Mouse (Mus musculus) heart, adult 11 months (tissue): ENCODE results near the gene Vmp1.
A peak's percentile ranks its signal among the peaks of the same experiment; 100 is the strongest.

Experiments used
- DNase-seq: peaks from one replicate; pipeline ENCODE4 v3.0.0; 2022

Gene Vmp1

DNA sequence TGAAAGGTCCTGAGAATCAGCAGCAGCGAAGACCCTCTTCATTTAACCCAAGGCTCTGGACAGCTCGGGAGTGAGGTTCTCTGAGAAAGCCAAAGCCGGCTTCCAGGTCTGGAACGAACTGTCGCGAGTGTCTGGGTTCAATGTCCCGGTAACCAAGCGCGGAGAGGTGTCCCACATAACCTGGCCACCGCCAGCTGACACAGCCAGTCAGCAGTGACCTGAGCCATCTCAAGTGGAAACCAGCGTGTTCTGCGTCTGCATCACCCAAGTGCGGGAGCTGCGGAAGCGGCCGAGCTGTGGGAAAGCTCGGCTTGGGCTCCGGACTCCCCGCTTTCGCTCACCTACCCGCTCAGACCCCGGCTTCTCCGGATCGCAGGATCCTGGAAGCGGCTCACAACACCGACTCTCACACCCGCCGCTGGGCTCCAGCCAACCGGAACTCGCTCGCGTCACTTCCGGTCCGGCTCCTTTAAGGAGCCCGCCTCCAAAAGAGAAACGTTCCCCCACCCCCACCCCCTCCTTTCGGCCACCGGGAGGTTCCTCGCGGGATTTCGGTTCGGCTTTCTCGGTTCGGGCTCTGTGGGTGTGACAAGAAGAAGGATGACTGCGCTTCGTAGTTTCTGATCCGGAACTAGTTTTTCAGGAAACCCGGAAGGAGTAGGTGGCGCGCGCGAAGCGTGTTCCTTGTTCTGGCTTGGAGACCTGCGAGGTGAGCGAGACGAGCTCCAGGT lies at the start of gene Vmp1, which contains the start of gene Ptrh2:
Gene Vmp1, minus strand, starts transcription at position 442 of the 731 bp plus-strand sequence.
Gene Ptrh2, plus strand, starts transcription at position 591 of the 731 bp plus-strand sequence.
- DNase-seq = peak; percentile 99

DNA sequence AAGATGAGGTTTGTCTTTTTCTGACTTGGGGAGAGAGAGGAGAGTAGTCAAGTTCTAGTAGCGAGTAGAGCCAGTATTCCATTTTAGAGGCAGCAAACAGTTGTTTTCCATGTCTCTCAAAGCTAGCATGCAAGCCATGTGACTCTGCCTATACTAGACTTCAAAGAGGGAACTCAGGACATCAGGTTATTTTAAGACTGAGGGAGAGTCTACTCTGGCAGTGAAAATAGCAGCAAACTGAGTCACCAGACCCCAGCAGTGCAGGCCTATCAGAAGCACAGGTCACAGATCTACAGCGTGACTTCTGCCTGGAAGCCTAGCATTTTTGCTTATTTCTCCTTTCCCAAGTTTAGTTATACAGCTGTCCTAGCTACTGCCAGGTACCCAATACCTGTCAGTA lies 47.8 kb upstream of the Vmp1 start:
- DNase-seq = peak; percentile 96

DNA sequence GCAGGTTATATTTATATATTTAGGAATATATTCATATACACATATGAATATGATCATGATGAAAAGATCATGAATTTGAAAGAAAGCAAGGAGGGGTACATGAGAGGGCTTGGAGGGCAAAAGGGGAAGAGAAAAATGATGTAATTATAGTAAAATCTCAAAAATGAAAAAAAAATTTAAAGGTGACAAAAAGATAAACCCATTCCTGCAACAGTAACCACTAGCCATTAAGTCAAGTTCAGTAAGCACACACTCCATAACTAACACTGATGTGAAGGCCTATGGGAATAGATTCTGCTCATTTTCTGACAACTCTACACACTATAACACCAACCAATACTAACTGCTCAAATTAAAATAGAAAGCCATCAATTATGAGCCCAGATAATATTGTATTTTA lies 42.0 kb upstream of the Vmp1 start:
- DNase-seq = no peak

GRCm38 (mm10) chr11:86724982-86725381 lies 41.3 kb upstream of the Vmp1 start:
- DNase-seq = peak; percentile 83

- DNase-seq = no peak
These were observed 40.4 kb upstream of the Vmp1 start for GRCm38 (mm10) chr11:86724004-86724403.

GRCm38 (mm10) chr11:86719390-86719789 lies 35.8 kb upstream of the Vmp1 start:
- peak; percentile 91 for DNase-seq

GRCm38 (mm10) chr11:86718369-86718768 lies 34.7 kb upstream of the Vmp1 start:
- peak; percentile 19 for DNase-seq

GRCm38 (mm10) chr11:86717306-86718065 lies 33.9 kb upstream of the Vmp1 start:
- DNase-seq = peak; percentile 74

- DNase-seq = peak; percentile 82
These were observed 31.0 kb upstream of the Vmp1 start for GRCm38 (mm10) chr11:86714606-86715005.

DNA sequence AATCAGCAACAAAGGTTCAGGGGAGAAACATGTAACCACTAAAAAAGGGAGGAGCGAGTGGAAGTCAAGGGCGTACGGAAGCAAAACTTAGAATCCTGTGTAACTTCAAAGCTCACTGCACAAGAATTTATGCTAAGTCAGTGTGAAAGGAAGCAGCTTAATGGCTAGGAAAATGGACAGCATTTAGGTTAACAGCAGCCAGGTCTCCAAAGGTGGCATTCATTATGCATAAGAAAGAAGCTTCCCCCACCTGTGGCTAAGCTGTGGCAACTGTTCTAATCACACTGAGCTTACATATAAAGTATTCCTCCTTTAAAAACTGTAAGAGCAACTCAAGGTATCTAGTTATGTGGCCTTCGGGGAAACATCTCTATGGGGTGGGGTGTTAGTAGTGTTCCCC lies 17.5 kb upstream of the Vmp1 start:
- peak; percentile 19 for DNase-seq

DNA sequence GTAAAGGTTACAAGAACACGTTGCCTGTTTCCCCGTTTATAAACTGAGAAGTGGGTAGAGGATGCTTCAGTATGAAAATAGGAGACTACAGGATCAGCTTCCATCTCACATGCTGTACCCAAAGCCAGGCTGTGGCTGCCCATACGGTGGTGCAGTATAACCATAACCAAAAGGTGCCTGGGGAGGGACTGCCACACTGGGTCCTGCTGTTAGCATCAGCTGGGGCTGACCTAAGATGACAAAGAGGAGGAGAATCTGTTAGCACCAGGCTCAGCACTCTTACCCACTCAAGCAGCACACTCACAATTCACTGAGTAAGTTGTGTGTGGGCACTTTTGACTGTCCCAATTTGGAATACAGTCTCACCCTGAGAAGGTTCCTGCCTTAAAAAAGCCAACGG lies 11.8 kb upstream of the Vmp1 start:
- DNase-seq = peak; percentile 61

GRCm38 (mm10) chr11:86692546-86692945 lies 8.9 kb upstream of the Vmp1 start:
- DNase-seq = peak; percentile 61

DNA sequence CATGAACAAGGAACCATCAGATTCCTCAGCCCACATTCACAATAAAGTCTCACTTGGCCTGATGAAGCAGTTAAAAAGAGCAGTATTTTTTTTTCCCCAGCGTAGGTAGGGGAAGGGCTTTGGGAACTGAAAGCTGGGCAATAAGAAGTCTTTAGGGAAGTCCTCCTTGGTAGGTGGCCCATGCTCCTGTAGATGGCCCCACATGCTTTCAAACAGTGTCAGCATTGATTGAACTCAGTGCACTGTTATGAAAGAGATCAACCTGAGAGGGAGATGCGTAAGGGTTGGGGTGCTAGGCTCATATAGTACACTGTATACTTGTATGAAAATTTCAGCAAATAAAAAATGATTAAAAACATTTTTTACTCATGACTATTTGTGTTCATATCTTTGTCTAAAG lies 8.3 kb upstream of the Vmp1 start:
- peak; percentile 70 for DNase-seq

GRCm38 (mm10) chr11:86691482-86691881 lies 7.8 kb upstream of the Vmp1 start:
- peak; percentile 45 for DNase-seq

DNA sequence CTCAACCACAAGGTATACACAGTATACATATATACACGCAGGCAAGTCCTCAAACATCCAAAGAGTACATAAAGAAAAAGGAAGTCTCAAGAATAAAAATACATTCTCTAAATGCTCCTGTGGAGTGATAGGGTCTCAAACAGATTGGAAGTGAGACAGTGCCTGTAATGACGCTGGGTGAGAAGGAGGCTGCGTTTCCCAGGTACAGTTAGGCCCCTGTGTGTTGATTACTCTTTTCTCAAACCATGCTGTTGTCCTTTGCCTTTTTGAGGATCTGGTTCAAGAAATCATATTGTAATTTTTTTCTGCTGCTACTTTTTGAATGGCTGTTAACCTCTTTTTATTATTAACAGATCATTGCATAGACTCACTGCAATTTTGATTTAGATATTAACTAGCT lies 6.7 kb upstream of the Vmp1 start:
- DNase-seq = peak; percentile 51

- peak; percentile 63 for DNase-seq
These were observed 1.7 kb upstream of the Vmp1 start for GRCm38 (mm10) chr11:86685366-86685765.

- peak; percentile 10 for DNase-seq
These were observed 733 bp upstream of the Vmp1 start for GRCm38 (mm10) chr11:86684126-86685012.

DNA sequence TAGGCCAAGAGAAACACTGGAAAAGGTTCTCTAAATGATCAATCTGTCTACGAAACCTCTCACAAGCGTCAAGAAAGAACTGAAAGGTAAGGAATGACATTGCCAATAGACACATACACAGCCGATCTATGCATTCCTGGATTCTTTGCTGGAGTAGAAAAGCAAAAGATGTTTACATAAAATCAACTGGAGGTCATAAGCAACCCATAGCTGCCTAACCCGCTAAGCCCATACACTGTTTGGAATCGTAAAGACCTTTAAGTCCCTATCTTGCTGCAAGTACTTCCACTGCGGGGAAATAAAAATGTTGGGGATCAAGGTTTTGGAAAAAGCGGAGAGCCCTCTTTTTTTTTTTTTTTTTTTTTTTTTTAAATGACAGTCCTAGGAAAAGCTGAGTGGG lies 775 bp downstream of the Vmp1 start:
- no peak for DNase-seq

DNA sequence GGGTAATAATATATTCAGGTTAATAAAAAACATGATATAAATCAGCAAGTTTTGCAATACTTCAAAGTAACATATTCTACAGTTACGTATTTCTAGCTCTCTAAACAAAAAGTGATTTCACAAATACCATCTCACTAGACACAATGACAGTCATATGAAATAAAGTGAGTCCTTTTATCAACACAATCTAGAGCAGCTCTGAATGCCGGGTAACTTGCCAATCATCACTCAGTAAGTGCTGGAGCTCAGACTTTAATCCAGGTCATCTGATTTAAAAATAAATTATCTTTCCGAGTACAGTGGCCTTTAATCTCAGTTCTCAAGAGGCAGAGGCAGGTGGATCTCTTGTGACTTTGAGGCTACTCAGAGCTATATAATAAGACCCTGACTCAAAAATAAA lies 2.2 kb downstream of the Vmp1 start:
- DNase-seq = peak; percentile 14

- DNase-seq = peak; percentile 14
These were observed 2.9 kb downstream of the Vmp1 start for GRCm38 (mm10) chr11:86680729-86681128.

GRCm38 (mm10) chr11:86678957-86679356 lies 4.7 kb downstream of the Vmp1 start:
- DNase-seq = peak; percentile 80

- peak; percentile 24 for DNase-seq
These were observed 8.1 kb downstream of the Vmp1 start for GRCm38 (mm10) chr11:86675520-86675919.

DNA sequence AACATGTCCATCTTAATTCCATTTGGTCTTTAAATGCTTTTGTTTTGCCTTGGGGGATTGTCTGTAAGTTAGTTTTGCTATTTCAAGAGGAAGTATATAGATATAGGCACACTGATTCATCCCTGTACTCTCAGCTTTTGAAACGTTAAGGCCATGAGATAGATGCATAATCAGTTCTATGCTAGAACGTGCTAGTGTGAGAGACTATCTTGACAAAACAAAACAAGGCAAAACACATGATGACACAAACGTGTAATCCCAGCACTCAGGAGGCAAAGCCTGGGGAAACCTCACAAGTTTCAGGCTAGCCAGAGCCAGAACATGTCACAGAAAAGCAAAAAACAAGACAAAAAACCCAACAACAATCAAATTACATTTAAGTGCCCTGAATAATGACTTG lies 10.9 kb downstream of the Vmp1 start:
- peak; percentile 10 for DNase-seq
